Comparison of ENCODE assay signal across 8 mouse cellular contexts in the genomic region with DNA sequence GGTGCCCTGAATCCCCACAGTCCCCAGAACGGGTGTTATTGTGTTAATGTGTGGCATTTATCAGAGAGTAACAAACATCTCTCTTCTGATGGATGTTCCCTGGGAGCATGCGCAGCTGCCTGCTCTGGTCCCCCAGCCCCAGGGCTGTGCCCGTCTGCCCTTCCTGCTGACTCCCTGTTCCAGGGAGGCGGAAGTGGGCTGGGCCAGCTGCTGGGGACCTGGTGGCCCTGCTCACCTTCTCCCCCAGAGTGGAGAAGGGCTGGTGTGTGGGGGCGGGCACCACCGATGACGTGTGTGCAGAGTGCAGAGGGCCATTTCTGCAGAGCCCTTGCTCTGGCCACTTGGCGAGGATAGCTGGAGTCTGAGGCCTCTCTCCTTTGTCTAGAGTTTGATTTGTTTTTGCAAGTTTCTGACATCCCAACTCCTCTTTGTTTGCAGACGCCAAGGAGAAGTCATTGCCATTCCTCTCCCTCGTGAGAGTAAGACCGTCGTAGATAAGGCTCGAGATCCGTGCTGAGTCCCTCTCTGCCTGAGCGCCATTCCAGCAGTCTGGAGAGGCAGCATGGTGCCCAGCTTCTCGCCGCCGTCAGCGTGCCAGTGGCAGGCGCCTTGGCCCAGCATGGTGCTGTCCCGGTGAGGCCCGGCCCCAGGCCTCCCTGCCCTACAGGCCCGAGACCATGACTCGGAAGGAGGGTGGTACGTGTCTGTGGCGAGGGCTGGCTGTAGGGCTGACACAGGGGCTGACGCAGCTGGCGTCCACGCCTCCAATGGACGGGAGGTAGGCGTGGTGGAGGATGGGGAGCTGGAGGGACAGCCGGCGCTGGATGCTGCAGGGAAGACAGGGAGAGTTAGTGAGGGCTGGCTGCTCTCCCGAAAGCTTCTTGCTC. TPM values are rescaled to one million over a fixed set of nuclear protein-coding genes. Genes with fewer than 3 reads are reported as not detected.
DNase-seq lines count a peak whose midpoint lies in the region; ATAC-seq and TF ChIP-seq lines count a peak whose summit lies in the region.

No protein-coding gene starts in this region.

- TF ChIP-seq POLR2A in testis, adult 2 months (IDR thresholded peaks at IDR 0.05; ENCODE audit: control insufficient read depth, low read depth, low read length) = no peak

- peak overlapping the region; percentile 53 for H3K4me3 ChIP-seq in hindbrain, embryonic 10.5 days
- H3K4me3 ChIP-seq in midbrain, embryonic 13.5 days (replicated peaks) = peak overlapping the region; percentile 37
- H3K4me3 ChIP-seq in testis, adult 2 months (ENCODE audit: control insufficient read depth, low read depth, low read length) = peak overlapping the region; percentile 17

- H3K4me1 ChIP-seq in hindbrain, embryonic 10.5 days (replicated peaks) = peaks cover 37% of the 10 kb centered on the region
- peaks cover 16% of the 10 kb centered on the region for H3K4me1 ChIP-seq in midbrain, embryonic 13.5 days (replicated peaks)
- peaks cover 7% of the 10 kb centered on the region for H3K4me1 ChIP-seq in testis, adult 2 months (ENCODE audit: control insufficient read depth, insufficient read depth, low read length)

- H3K27ac ChIP-seq in hindbrain, embryonic 10.5 days = peak overlapping the region; percentile 92
- H3K27ac ChIP-seq in midbrain, embryonic 13.5 days = peak overlapping the region; percentile 81
- no peak overlapping the region for H3K27ac ChIP-seq in testis, adult 2 months (ENCODE audit: control insufficient read depth, insufficient read depth, low read depth, low read length)

- H3K27me3 ChIP-seq in hindbrain, embryonic 10.5 days (ENCODE audit: insufficient read depth, poor library complexity, severe bottlenecking) = 0 out of 2 replicates have a peak, but pooled peaks cover 4% of the 10 kb centered on the region
- peaks cover 11% of the 10 kb centered on the region; the same call in 1 of the 2 replicates for H3K27me3 ChIP-seq in midbrain, embryonic 13.5 days
- no peaks in the 10 kb centered on the region for H3K27me3 ChIP-seq in testis, adult 2 months (ENCODE audit: control insufficient read depth, insufficient read depth, low read length)

- peaks cover 2% of the 10 kb centered on the region; the same call in 1 of the 2 replicates for H3K9me3 ChIP-seq in hindbrain, embryonic 10.5 days
- H3K9me3 ChIP-seq in midbrain, embryonic 13.5 days = no peaks in the 10 kb centered on the region

- no peak for TF ChIP-seq CTCF in testis, adult 2 months (IDR thresholded peaks at IDR 0.05; ENCODE audit: control insufficient read depth, insufficient read depth, insufficient replicate concordance, low read depth, low read length)

- H3K36me3 ChIP-seq in hindbrain, embryonic 10.5 days = no peaks in the 10 kb centered on the region
- H3K36me3 ChIP-seq in midbrain, embryonic 13.5 days = no peaks in the 10 kb centered on the region
- no peaks in the 10 kb centered on the region for H3K36me3 ChIP-seq in testis, adult 2 months (ENCODE audit: control insufficient read depth, insufficient read depth, low read length)

- WGBS in hindbrain, embryonic 10.5 days = 2% methylated on average over 34 of the region's 34 CpGs
- 4% methylated on average over 34 of the region's 34 CpGs for WGBS in midbrain, embryonic 13.5 days

- H3K9ac ChIP-seq in midbrain, embryonic 13.5 days (replicated peaks) = peak overlapping the region; percentile 50

- peak; percentile 88 for ATAC-seq in midbrain, embryonic 13.5 days

- H3K4me2 ChIP-seq in midbrain, embryonic 13.5 days (replicated peaks) = peak overlapping the region; percentile 60

- peak; percentile 59 for DNase-seq in Muller cell, postnatal 12 days (ENCODE audit: inconsistent ontology term)
- DNase-seq in adrenal gland, postnatal 14 days = peak; percentile 85
- DNase-seq in forelimb bud, embryonic 11.5 days (ENCODE audit: low read depth, low spot score) = peak; percentile 72
- DNase-seq in hindbrain, embryonic 10.5 days (ENCODE audit: low spot score) = peak; percentile 82
- peak; percentile 74 for DNase-seq in liver
- no peak for DNase-seq in B cell, adult 2 months

RNA-seq across cellular contexts. Expression of a gene that starts 14.4 kb away (rescaled TPM):
- total RNA-seq in adrenal gland, postnatal 14 days (2021) = 2.0 and 3.1 TPM in 2 replicates
- 1.2 and 2.0 TPM in 2 replicates for polyA plus RNA-seq in hindbrain, embryonic 10.5 days (2016; fragmentation: Nextera tagmentation; extraction: Ambion mirVana)
- 0.54 and 0.55 TPM in 2 replicates for polyA plus RNA-seq in midbrain, embryonic 13.5 days (2015; fragmentation: Nextera tagmentation; extraction: Ambion mirVana)
- 6.9 and 10.7 TPM in 2 replicates for polyA plus RNA-seq in testis, adult 2 months (2012; rRNA removed)

Comparison
In these comparisons a context has a peak if more than half of its experiments do, and no peak if none do; other contexts are left out.
1. DNase-seq: peak in Muller cell, postnatal 12 days (single experiment), adrenal gland, postnatal 14 days (single experiment), forelimb bud, embryonic 11.5 days (single experiment), hindbrain, embryonic 10.5 days (single experiment) and liver (single experiment); none in B cell, adult 2 months (0 of 2).
2. Peak in every context shown above with its lines, with median percentiles within 50 percentile points of each other: H3K4me3 ChIP-seq.